Mouse (Mus musculus) hindbrain, embryonic 12.5 days (tissue): ENCODE measurements around the gene Cdh11. TPM values are rescaled to one million over a fixed set of nuclear protein-coding genes. Genes with fewer than 3 reads are reported as not detected.

Experiments
- ATAC-seq: fragments of 200-750 bp; cut with Nextera tagmentation; 2 replicates; pipeline ENCODE4 v1.8.0; 2017; ENCODE audit warnings: moderate TSS enrichment; ENCODE audit not compliant: low FRiP score
- H3K27ac ChIP-seq: fragments of 300-500 bp; sonication (generic); 2 replicates; pipeline ENCODE4 v1.5.1; 2016; ENCODE audit warnings: mild to moderate bottlenecking
- H3K27me3 ChIP-seq: fragments of 300-500 bp; sonication (generic); 2 replicates; pipeline ENCODE4 v1.6.1; 2016; ENCODE audit warnings: mild to moderate bottlenecking
- H3K36me3 ChIP-seq: fragments of 300-500 bp; sonication (generic); 2 replicates; pipeline ENCODE4 v1.6.1; 2016; ENCODE audit warnings: mild to moderate bottlenecking
- H3K4me1 ChIP-seq: fragments of 300-500 bp; sonication (generic); 2 replicates; pipeline ENCODE4 v1.6.1; 2016
- H3K4me2 ChIP-seq: fragments of 300-500 bp; sonication (generic); replicated peaks from 2 replicates; pipeline ENCODE4 v1.6.1; 2016; ENCODE audit warnings: mild to moderate bottlenecking
- H3K4me3 ChIP-seq: fragments of 300-500 bp; sonication (generic); 2 replicates; pipeline ENCODE4 v1.5.1; 2016; ENCODE audit warnings: mild to moderate bottlenecking
- H3K9ac ChIP-seq: fragments of 300-500 bp; sonication (generic); 2 replicates; pipeline ENCODE4 v1.6.1; 2016; ENCODE audit warnings: mild to moderate bottlenecking, moderate library complexity
- H3K9me3 ChIP-seq: fragments of 300-500 bp; sonication (generic); replicated peaks from 2 replicates; pipeline ENCODE4 v1.6.1; 2016; ENCODE audit warnings: mild to moderate bottlenecking
- WGBS: fragments of 180-500 bp; shearing (Covaris S2); methylation state at CpG from one replicate; pipeline ENCODE4 v1.1.7; 2016; 5-methylcytosine and 5-hydroxymethylcytosine counted together
- microRNA-seq: library from miRNA; unstranded; fragments of <30 nt; microRNA quantifications from one replicate; pipeline ENCODE4, GENCODE M21; 2017
- polyA plus RNA-seq: library from polyadenylated mRNA; unstranded; fragments of >200 nt; fragmentation: Nextera tagmentation; extraction: Ambion mirVana; gene quantifications from 2 replicates; pipeline ENCODE4 v1.2.1, GENCODE M21; 2016

The Cdh11 gene
- polyA plus RNA-seq, 1 experiment from 2014 or later, result 100 TPM

GRCm38 (mm10) chr8:102593899-102594298 lies 191.5 kb downstream of the Cdh11 start:
- H3K27me3 ChIP-seq, result no peaks in the 10 kb centered on the region
- H3K4me3 ChIP-seq, result no peak overlapping the region
- no peak for ATAC-seq
- no peak overlapping the region for H3K27ac ChIP-seq
- no peaks in the 10 kb centered on the region for H3K4me1 ChIP-seq
- no peaks in the 10 kb centered on the region for H3K36me3 ChIP-seq
- WGBS, result 90% methylated on average over 6 of the region's 6 CpGs
- H3K4me2 ChIP-seq, result no peak overlapping the region
- H3K9ac ChIP-seq, result no peak overlapping the region
- H3K9me3 ChIP-seq, result no peaks in the 10 kb centered on the region

Small RNA genes within 50 kb of the gene (microRNA-seq; reads per million reads assigned to microRNA genes)
- gene Gm26301, result not detected
